Mouse (Mus musculus): ENCODE measurements around the gene Gpbp1. TPM values are rescaled to one million over a fixed set of nuclear protein-coding genes. Genes with fewer than 3 reads are reported as not detected.

Gpbp1 gene
- polyA plus RNA-seq, 1 experiment = 92.5 TPM

- Histone ChIP-seq H3K27ac (ENCODE audit: insufficient read depth, low read length) (no peak overlapping the region), H3K4me3 (ENCODE audit: insufficient read depth, low read length) (no peak overlapping the region), H3K4me1 (ENCODE audit: control insufficient read depth, insufficient read depth, low read length) (no peaks in the 10 kb centered on the region)
- TF ChIP-seq POLR2A (IDR thresholded peaks at IDR 0.05; ENCODE audit: low read depth, low read length) (no peak), CTCF (IDR thresholded peaks at IDR 0.05; ENCODE audit: borderline replicate concordance, insufficient read depth, low read length) (no peak)
Measured at GRCm38 (mm10) chr13:111384011-111384985, 105.6 kb downstream of the Gpbp1 start.

Other genes with a start within 250 kb of the Gpbp1 start
- gene Actbl2, start 235.1 kb downstream of the Gpbp1 start, polyA plus RNA-seq (2011; ENCODE audit: insufficient read length, low read depth, missing spikeins) = not detected in 2 replicates
- gene Gm49496, start 59.8 kb upstream of the Gpbp1 start, polyA plus RNA-seq (2011; ENCODE audit: insufficient read length, low read depth, missing spikeins) = not detected in 2 replicates
- not detected in 2 replicates for gene Gm10198, start 102.7 kb upstream of the Gpbp1 start, polyA plus RNA-seq (2011; ENCODE audit: insufficient read length, low read depth, missing spikeins)
- gene Mier3, start 190.9 kb upstream of the Gpbp1 start, polyA plus RNA-seq (2011; ENCODE audit: insufficient read length, low read depth, missing spikeins) = 32.3 and 36.1 TPM in 2 replicates

Data from embryonic fibroblast, embryonic 13.5 days (primary cell).